Mouse (Mus musculus) embryo, embryonic 10 days (tissue): ENCODE measurements at regions not wholly inside any gene's neighbourhood (a gene's known extent, or its start where the extent isn't known, plus 50 kb on each side); places are given as distances from the start of the nearest gene placed in this dataset.
"Not testable (repeated sequence)": the region's sequence is repeated elsewhere in the genome, so short reads cannot be mapped to it uniquely, and the experiment has no call there.

Source experiments
- DNase-seq: peaks from one replicate; pipeline ENCODE4 v3.0.0-alpha.2; 2015; ENCODE audit warnings: low spot score

- DNase-seq: no peak
Measured at GRCm38 (mm10) chr10:119146342-119146741, 93.5 kb downstream of the Cand1 start.

DNA sequence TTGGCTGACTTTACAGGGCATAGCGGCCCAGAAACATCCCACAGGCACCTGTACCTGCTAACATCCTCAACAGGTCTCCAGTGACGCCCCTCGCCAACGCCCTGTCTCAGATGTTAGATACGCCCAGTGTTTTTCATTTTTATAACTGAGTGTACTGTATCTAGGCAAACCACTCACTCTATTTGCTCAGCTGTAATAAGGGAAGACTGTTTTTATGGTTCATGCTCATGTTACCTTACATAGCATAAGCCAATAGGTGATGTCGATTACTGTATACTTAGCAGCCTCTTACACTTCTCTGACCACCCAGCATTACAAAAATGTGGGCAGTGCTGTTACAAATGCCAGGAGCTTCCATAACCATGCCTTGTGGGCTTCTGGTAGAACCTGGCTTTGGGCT is 97.0 kb downstream of the Cand1 start:
- no peak for DNase-seq

DNA sequence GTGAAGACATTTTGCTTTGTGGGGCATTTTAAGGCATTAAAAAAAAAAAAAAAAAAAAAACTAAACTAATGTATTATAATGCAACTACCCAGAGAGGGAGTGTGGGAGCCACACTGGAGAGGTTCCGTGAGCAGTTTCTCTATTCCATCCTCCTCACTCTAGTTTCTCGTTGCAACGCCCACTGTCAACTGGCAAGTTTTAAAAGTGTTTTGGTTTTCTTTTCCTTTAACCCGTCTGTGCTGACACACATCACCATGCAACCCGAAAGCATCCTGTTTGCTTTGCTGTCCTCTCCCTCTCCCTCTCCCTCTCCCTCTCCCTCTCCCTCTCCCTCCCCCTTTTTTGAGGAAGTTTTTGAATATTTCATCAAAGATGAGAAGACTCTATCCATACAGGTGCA is 97.5 kb downstream of the Cand1 start:
- DNase-seq: no peak

DNA sequence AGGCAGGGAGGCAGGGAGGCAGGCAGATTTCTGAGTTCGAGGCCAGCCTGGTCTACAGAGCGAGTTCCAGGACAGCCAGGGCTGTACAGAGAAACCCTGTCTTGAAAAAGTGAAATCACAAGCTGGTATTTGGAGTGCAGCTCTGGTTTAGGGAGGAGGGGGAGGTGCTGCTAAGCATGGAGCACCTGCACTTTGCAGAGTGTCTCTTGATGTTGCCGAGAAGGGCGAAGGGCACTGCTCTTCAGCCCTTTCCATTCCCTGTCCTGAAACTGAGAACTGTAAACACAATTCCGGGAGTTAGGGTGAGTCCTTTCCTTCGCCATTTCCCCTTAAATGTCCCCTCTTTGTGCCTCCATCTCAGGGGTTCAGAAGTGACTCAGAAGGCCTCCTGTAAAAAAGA is 101.6 kb downstream of the Cand1 start:
- no peak for DNase-seq

GRCm38 (mm10) chr10:119135489-119135924 is 104.3 kb downstream of the Cand1 start:
- no peak for DNase-seq

GRCm38 (mm10) chr10:119134797-119135488 is 104.9 kb downstream of the Cand1 start:
- no peak for DNase-seq

- DNase-seq: peak; percentile 75
Measured at GRCm38 (mm10) chr10:119131977-119132376, 107.9 kb downstream of the Cand1 start.

GRCm38 (mm10) chr10:119130676-119131075 is 109.2 kb downstream of the Cand1 start:
- DNase-seq: no peak

- no peak for DNase-seq
Measured at GRCm38 (mm10) chr10:119128035-119128434, 111.8 kb downstream of the Cand1 start.

- DNase-seq: peak; percentile 69
Measured at GRCm38 (mm10) chr10:119123517-119123916, 116.3 kb downstream of the Cand1 start.

- DNase-seq: no peak
Measured at GRCm38 (mm10) chr10:119122347-119122746, 117.5 kb downstream of the Cand1 start.

GRCm38 (mm10) chr10:119121575-119121974 is 118.3 kb downstream of the Cand1 start:
- DNase-seq: no peak

DNA sequence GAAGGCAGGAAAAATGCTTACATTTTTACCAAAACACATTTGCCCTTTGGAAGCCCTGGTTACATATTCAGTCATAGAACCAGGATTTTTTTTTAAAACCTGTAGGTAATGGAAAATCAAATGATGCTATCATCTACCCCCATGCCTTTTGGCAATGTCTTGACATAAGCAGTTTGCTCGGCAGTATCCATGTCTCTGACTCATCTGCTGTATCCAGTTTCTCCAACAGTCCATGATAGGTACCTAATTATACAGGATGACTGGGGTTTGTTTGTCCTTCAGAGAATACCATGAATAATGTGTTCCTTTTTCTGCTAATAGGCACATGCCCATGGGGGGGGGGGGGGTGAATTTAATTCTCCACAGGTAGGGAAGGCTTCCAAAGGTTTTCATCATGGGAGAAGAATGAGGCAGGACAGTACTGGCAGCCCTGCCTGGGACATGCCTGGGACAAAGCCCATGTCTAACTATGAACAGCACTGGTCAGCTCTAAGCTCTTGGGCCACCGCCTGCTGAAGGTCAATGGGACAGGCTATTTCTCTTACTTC is 122.9 kb downstream of the Cand1 start:
- no peak for DNase-seq

GRCm38 (mm10) chr10:119115200-119115599 is 124.7 kb downstream of the Cand1 start:
- DNase-seq: not testable (repeated sequence)

DNA sequence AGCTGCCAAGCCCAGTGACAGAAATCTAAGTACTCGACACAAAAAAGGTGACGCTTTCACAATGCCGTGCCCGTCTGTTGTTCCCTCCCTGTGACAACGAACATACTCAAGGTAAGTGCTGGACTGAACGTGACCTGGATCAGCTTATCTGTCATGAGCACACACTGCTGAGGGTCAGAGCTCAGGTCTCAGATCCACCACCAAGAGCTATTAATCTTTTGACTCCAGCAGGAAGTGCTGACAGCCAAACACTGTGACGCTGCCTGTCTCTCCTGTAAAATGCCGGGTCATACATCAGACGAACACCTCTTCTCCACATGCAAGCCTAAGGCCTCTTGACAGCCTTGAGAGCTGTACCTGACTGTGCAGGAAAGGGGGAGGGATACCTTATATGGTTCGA is 125.2 kb downstream of the Cand1 start:
- DNase-seq: peak; percentile 58

DNA sequence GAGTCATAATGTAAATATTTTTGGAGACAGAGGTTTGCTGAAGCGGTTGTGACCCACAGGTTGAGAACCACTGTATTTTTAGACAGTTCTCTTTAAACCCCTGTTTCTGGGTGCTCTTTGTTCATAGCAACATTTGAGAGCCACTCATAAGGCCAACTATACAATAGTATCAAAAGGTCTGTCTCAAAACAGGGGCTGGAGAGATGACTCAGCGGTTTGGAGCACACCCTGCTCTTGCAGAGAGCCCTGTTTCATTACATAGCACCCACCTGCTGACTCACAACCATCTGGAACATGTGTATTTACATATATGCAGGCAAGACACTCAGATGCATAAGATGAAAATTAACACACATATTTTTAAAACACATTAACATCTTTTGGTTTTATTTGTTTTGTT is 128.0 kb downstream of the Cand1 start:
- DNase-seq: no peak

- DNase-seq: no peak
Measured at GRCm38 (mm10) chr10:119111409-119111808, 128.4 kb downstream of the Cand1 start.

DNA sequence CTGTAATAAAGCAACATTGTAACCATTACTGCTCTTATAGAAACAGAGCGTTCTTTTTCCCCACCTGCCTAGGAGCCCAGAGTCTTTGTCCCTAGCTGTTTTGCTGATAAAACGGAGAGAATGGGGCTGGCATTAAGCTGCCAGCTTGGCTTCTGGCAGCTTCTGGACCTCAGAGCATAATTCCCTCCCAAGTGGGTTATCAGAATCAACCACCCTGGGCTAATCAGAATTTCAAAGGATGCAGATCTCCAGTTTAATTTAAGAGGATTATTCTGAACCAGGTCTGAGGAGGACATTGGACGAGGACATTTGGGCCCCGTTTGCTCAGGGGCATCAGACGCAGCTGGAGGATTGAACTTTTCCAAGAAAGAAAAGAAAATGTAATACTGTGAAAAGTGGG is 129.2 kb downstream of the Cand1 start:
- DNase-seq: no peak

GRCm38 (mm10) chr10:119109207-119109606 is 130.6 kb downstream of the Cand1 start:
- DNase-seq: no peak

DNA sequence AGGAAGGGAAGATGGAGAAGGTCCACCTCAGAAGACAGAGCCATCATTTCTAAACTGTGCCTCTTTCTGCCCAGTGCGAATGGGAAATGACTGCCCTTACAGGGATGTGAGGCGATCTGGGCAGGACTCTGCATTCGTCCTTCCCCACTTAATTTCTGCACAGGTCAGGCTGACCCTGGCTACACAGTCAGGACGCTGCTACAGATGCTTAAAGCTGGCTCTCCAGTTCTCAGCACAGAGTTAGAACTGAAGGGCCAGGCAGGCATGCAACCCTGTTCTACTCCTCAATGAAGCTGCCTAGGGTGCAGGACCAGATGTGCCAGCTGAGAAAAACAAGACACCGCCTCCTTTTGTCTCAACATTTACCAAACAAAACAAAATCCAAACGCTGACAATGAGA is 132.1 kb downstream of the Cand1 start:
- DNase-seq: no peak

- DNase-seq: no peak
Measured at GRCm38 (mm10) chr10:119106105-119106504, 133.8 kb downstream of the Cand1 start.

DNA sequence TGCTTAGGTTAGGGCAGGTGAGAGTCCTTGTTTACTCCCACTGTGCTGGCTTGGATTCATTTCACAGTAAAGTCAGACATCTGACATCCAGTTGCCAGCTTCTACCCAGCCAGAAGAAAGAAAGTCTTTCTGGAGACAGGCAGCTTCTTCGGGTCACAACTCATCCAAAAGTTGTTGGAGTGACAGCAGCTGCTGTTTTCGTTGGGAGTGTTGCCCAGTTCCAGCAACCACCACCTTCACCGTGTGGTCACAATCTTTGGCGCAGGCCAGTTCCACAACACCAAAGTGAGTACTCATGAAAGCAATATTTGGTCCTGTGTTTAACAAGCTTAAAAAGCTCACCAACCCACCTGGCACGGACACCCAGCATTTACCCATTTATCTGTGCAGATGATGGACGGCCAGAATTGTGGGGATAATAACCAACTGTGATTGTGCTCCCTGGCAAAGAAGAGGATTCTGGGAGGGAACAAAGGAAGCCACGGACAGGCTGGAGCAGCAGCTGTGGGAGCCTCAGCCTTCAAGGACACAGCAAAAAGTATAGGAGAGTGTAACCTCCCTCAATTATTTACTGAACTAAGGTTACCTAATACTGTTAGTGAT is 134.5 kb downstream of the Cand1 start:
- DNase-seq: no peak

- DNase-seq: peak; percentile 60
Measured at GRCm38 (mm10) chr10:119100511-119100910, 139.3 kb downstream of the Cand1 start.
